Mouse (Mus musculus): ENCODE results near the gene Vmn2r38.
"Not testable (repeated sequence)": the region's sequence is repeated elsewhere in the genome, so short reads cannot be mapped to it uniquely, and the experiment has no call there.

- not testable (repeated sequence) for TF ChIP-seq CTCF, EP300 (IDR thresholded peaks at IDR 0.05; ENCODE audit: low read depth)
Measured at GRCm38 (mm10) chr7:9097781-9098180, at the start of gene Vmn2r38.
